Mouse (Mus musculus): ENCODE results near the gene Wnt1. TPM values are rescaled to one million over a fixed set of nuclear protein-coding genes. Genes with fewer than 3 reads are reported as not detected.

Gene Wnt1
- polyA plus RNA-seq, 1 experiment from 2014 or later: not detected

GRCm38 (mm10) chr15:98762670-98763529 is 26.8 kb upstream of the Wnt1 start, which contains the start of gene Arf3:
TSS of gene Arf3 (minus strand) at chr15:98763214.
- ATAC-seq (ENCODE audit: insufficient number of reproducible peaks, low FRiP score, low TSS enrichment, low read depth): peak; percentile 92
- under 1% methylated on average over 75 of the region's 76 CpGs for WGBS

GRCm38 (mm10) chr15:98765929-98766328 is 23.7 kb upstream of the Wnt1 start:
- 65% methylated on average over 4 of the region's 4 CpGs for WGBS
- no peak overlapping the region for H3K4me2 ChIP-seq (replicated peaks)
- no peak for ATAC-seq (ENCODE audit: insufficient number of reproducible peaks, low FRiP score, low TSS enrichment, low read depth)
- H3K27me3 ChIP-seq: peaks cover 10% of the 10 kb centered on the region
- no peaks in the 10 kb centered on the region for H3K9me3 ChIP-seq (replicated peaks)
- H3K4me1 ChIP-seq: peaks cover 18% of the 10 kb centered on the region
- no peaks in the 10 kb centered on the region for H3K36me3 ChIP-seq
- no peak overlapping the region for H3K9ac ChIP-seq
- H3K27ac ChIP-seq (replicated peaks): no peak overlapping the region
- H3K4me3 ChIP-seq (replicated peaks): no peak overlapping the region

More at GRCm38 (mm10) chr15:98762670-98763529, 26.8 kb upstream of the Wnt1 start, which contains the start of gene Arf3:
- peak within 1 kb of the TSS; percentile 88 for H3K27ac ChIP-seq (replicated peaks)
- peaks cover 4% of the 10 kb centered on the region; the same call in 1 of the 2 replicates for H3K27me3 ChIP-seq
- peaks cover 11% of the 10 kb centered on the region; the same call in 1 of the 2 replicates for H3K36me3 ChIP-seq
- peak within 1 kb of the TSS; percentile 99 for H3K4me3 ChIP-seq (replicated peaks)
- H3K9me3 ChIP-seq (replicated peaks): no peaks in the 10 kb centered on the region
- peaks cover 18% of the 10 kb centered on the region for H3K4me1 ChIP-seq
- H3K4me2 ChIP-seq (replicated peaks): peak within 1 kb of the TSS; percentile 92
- peak within 1 kb of the TSS; percentile 83 for H3K9ac ChIP-seq

- Histone ChIP-seq H3K4me1 (peaks cover 17% of the 10 kb centered on the region), H3K27me3 (peaks cover 31% of the 10 kb centered on the region), H3K36me3 (no peaks in the 10 kb centered on the region), H3K9me3 (replicated peaks) (no peaks in the 10 kb centered on the region), H3K27ac (replicated peaks) (no peak overlapping the region), H3K4me3 (replicated peaks) (no peak overlapping the region), H3K9ac (no peak overlapping the region), H3K4me2 (replicated peaks) (no peak overlapping the region)
- peak; percentile 62 for ATAC-seq (ENCODE audit: insufficient number of reproducible peaks, low FRiP score, low TSS enrichment, low read depth)
- 15% methylated on average over 5 of the region's 5 CpGs for WGBS
Measured at GRCm38 (mm10) chr15:98768259-98768658, 21.4 kb upstream of the Wnt1 start.

- Histone ChIP-seq H3K4me2 (replicated peaks) (peak overlapping the region; percentile 53), H3K9ac (no peak overlapping the region), H3K27ac (replicated peaks) (no peak overlapping the region), H3K27me3 (peaks cover 60% of the 10 kb centered on the region), H3K9me3 (replicated peaks) (no peaks in the 10 kb centered on the region), H3K4me3 (replicated peaks) (peak overlapping the region; percentile 33; the same call in 1 of the 2 replicates), H3K36me3 (no peaks in the 10 kb centered on the region), H3K4me1 (peaks cover 34% of the 10 kb centered on the region)
- WGBS: 15% methylated on average over 12 of the region's 12 CpGs
- no peak for ATAC-seq (ENCODE audit: insufficient number of reproducible peaks, low FRiP score, low TSS enrichment, low read depth)
Measured at GRCm38 (mm10) chr15:98771813-98772425, 17.7 kb upstream of the Wnt1 start.

- Histone ChIP-seq H3K4me1 (peaks cover 41% of the 10 kb centered on the region), H3K4me2 (replicated peaks) (peak overlapping the region; percentile 53), H3K4me3 (replicated peaks) (peak overlapping the region; percentile 33), H3K9me3 (replicated peaks) (no peaks in the 10 kb centered on the region), H3K9ac (no peak overlapping the region; the same call in 1 of the 2 replicates), H3K36me3 (no peaks in the 10 kb centered on the region), H3K27ac (replicated peaks) (no peak overlapping the region), H3K27me3 (peaks cover 68% of the 10 kb centered on the region)
- WGBS: 5% methylated on average over 36 of the region's 36 CpGs
- ATAC-seq (ENCODE audit: insufficient number of reproducible peaks, low FRiP score, low TSS enrichment, low read depth): no peak; the same call in 1 of the 2 replicates
Measured at GRCm38 (mm10) chr15:98772511-98773211, 17.0 kb upstream of the Wnt1 start.

GRCm38 (mm10) chr15:98774096-98774495 is 15.6 kb upstream of the Wnt1 start:
- WGBS: 15% methylated on average over 15 of the region's 15 CpGs
- Histone ChIP-seq H3K4me3 (replicated peaks) (no peak overlapping the region), H3K9ac (no peak overlapping the region)

GRCm38 (mm10) chr15:98775533-98775932 is 14.1 kb upstream of the Wnt1 start:
- Histone ChIP-seq H3K9ac (no peak overlapping the region), H3K27me3 (peaks cover 90% of the 10 kb centered on the region), H3K4me2 (replicated peaks) (peak overlapping the region; percentile 47), H3K4me1 (peaks cover 62% of the 10 kb centered on the region), H3K9me3 (replicated peaks) (no peaks in the 10 kb centered on the region), H3K4me3 (replicated peaks) (peak overlapping the region; percentile 38), H3K27ac (replicated peaks) (peak overlapping the region; percentile 56; the same call in 1 of the 2 replicates), H3K36me3 (no peaks in the 10 kb centered on the region)
- no peak for ATAC-seq (ENCODE audit: insufficient number of reproducible peaks, low FRiP score, low TSS enrichment, low read depth)
- WGBS: 5% methylated on average over 5 of the region's 5 CpGs

More at GRCm38 (mm10) chr15:98774096-98774495, 15.6 kb upstream of the Wnt1 start:
- Histone ChIP-seq H3K4me1 (peaks cover 55% of the 10 kb centered on the region), H3K4me2 (replicated peaks) (no peak overlapping the region; the same call in 1 of the 2 replicates), H3K36me3 (no peaks in the 10 kb centered on the region), H3K27ac (replicated peaks) (no peak overlapping the region; the same call in 1 of the 2 replicates), H3K9me3 (replicated peaks) (no peaks in the 10 kb centered on the region), H3K27me3 (peaks cover 82% of the 10 kb centered on the region)
- no peak for ATAC-seq (ENCODE audit: insufficient number of reproducible peaks, low FRiP score, low TSS enrichment, low read depth)

GRCm38 (mm10) chr15:98776280-98777004 is 13.2 kb upstream of the Wnt1 start:
- Histone ChIP-seq H3K4me2 (replicated peaks) (peak overlapping the region; percentile 47), H3K9ac (no peak overlapping the region), H3K9me3 (replicated peaks) (no peaks in the 10 kb centered on the region), H3K27ac (replicated peaks) (peak overlapping the region; percentile 56), H3K36me3 (no peaks in the 10 kb centered on the region), H3K27me3 (peaks cover 95% of the 10 kb centered on the region), H3K4me1 (peaks cover 68% of the 10 kb centered on the region), H3K4me3 (replicated peaks) (peak overlapping the region; percentile 38)
- 2% methylated on average over 60 of the region's 62 CpGs for WGBS
- peak; percentile 22; the same call in 1 of the 2 replicates for ATAC-seq (ENCODE audit: insufficient number of reproducible peaks, low FRiP score, low TSS enrichment, low read depth)

GRCm38 (mm10) chr15:98777005-98777616 is 12.5 kb upstream of the Wnt1 start:
- Histone ChIP-seq H3K4me2 (replicated peaks) (peak overlapping the region; percentile 47), H3K27ac (replicated peaks) (peak overlapping the region; percentile 56), H3K4me3 (replicated peaks) (peak overlapping the region; percentile 38), H3K9ac (no peak overlapping the region), H3K36me3 (no peaks in the 10 kb centered on the region), H3K4me1 (peaks cover 65% of the 10 kb centered on the region), H3K27me3 (peaks cover 93% of the 10 kb centered on the region), H3K9me3 (replicated peaks) (no peaks in the 10 kb centered on the region)
- no peak for ATAC-seq (ENCODE audit: insufficient number of reproducible peaks, low FRiP score, low TSS enrichment, low read depth)
- 3% methylated on average over 19 of the region's 19 CpGs for WGBS

GRCm38 (mm10) chr15:98777762-98778161 is 11.9 kb upstream of the Wnt1 start, which contains the start of gene Wnt10b:
TSS of gene Wnt10b (minus strand) at chr15:98778150.
- under 1% methylated on average over 33 of the region's 33 CpGs for WGBS
- no peak for ATAC-seq (ENCODE audit: insufficient number of reproducible peaks, low FRiP score, low TSS enrichment, low read depth)
- Histone ChIP-seq H3K4me3 (replicated peaks) (peak within 1 kb of the TSS; percentile 38), H3K27me3 (peaks cover 90% of the 10 kb centered on the region), H3K9me3 (replicated peaks) (no peaks in the 10 kb centered on the region), H3K36me3 (no peaks in the 10 kb centered on the region), H3K27ac (replicated peaks) (peak within 1 kb of the TSS; percentile 56), H3K9ac (peak within 1 kb of the TSS; percentile 10), H3K4me1 (peaks cover 59% of the 10 kb centered on the region), H3K4me2 (replicated peaks) (peak within 1 kb of the TSS; percentile 47)

Measured in embryonic facial prominence, embryonic 15.5 days (tissue).